Mouse (Mus musculus) liver, postnatal 0 days (tissue): Measurements from ENCODE around the gene Suz12.

Experiments
- CTCF ChIP-seq: sonication (generic); IDR thresholded peaks from 2 replicates; pipeline ENCODE4 v1.5.1; 2016; ENCODE audit warnings: antibody characterized with exemption, low read depth
- EP300 ChIP-seq: IDR thresholded peaks from 2 replicates; pipeline ENCODE4 v1.6.1; 2016; ENCODE audit warnings: antibody characterized with exemption, low read depth, mild to moderate bottlenecking

- TF ChIP-seq CTCF = no peak
- no peak for TF ChIP-seq EP300
Observed at GRCm38 (mm10) chr11:80062159-80062558, 69.3 kb downstream of the Suz12 start.
